Mouse (Mus musculus) hindlimb bud, embryonic 11.5 days (tissue): Measurements from ENCODE around the gene Clybl.

Source experiments
- DNase-seq: peaks from one replicate; pipeline ENCODE4 v3.0.0-alpha.2; 2012; ENCODE audit warnings: low read depth, low spot score; ENCODE audit errors: extremely low spot score

Gene Clybl

DNA sequence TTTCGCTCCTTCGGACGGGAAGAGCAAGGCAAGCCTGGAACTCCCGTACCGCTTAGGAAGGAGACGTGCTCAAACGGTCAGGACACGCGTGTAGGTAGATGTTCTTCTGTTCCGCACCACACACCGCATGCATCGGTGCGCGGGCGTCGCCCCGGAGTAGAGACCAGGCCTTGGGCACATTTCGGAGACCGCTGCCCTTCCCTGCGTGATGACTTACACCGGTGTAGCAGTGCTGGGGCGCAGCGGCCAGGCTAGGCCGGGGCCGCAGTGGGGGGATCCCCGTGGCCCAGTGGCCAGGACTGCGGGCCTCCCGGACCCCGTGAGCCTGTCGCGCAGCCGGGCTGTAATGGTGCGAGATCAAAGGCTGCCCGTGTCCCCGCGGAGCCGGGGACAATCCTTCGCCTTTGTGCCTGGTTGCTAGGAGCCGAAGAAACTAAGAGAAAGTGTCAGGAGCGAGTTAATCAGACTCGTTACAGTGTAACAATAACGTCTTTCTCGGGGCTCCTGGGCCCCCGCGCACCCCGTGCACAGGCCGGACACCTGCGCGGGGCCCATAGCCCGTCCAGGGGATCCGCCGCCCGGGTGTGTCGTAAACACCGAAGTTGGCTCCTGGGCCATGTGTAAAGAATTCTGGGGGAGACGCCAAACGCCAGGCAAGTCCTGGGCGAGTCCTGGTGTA, 225.2 kb downstream of the Clybl start:
- DNase-seq: no peak

DNA sequence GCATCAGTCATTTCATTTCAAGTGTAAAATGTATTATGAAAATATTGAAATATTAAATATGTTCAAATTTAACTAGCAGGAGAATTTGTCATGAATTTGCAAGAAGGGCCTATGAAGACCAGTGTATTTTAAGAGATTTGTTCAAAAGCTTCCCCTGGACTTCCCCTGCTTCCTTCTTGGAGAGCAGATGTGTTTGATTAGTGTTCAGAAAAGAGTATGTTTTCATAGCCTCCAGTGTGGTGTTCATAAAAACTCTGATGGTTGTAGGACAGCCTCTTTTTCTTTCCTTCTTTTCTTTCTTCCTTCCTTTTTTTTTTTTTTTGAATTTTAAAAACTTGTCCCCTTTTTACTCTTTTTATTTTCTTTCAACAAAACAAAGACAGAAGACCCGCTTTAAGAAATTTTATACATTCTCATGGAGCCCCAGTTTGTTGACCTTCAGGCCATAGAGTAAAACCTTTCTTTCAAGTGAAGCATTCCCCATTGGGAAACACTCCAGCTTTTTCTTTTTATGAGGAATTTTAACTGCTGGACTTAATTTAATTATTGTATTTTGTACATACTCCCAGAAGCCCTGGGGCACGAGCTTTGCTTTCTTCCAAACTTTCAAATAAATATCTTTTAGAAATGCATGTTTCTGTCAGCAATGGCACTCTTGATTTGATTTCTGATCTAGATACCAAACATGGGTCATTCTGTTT, 231.5 kb downstream of the Clybl start:
- no peak for DNase-seq

GRCm38 (mm10) chr14:122413542-122413928, 232.0 kb downstream of the Clybl start:
- DNase-seq: no peak

DNA sequence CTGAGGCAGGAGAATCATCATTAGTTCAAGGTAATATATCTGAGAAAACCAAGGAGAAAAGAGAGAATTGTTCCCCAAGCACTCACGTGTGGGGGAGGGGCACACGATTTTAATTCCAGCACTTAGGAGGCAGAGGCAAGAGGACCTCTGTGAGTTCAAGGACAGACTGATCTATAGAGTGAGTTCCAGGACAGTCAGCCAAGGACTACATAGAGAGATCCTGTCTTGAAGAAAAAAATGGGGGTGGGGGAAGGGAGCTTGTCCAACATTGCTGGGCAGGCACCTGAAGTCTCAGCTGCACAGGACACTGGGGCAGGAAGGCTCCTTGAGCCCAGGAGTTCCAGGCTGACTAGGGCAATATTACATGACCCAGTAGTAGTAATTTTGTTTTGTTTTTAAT, 233.3 kb downstream of the Clybl start:
- no peak for DNase-seq

DNA sequence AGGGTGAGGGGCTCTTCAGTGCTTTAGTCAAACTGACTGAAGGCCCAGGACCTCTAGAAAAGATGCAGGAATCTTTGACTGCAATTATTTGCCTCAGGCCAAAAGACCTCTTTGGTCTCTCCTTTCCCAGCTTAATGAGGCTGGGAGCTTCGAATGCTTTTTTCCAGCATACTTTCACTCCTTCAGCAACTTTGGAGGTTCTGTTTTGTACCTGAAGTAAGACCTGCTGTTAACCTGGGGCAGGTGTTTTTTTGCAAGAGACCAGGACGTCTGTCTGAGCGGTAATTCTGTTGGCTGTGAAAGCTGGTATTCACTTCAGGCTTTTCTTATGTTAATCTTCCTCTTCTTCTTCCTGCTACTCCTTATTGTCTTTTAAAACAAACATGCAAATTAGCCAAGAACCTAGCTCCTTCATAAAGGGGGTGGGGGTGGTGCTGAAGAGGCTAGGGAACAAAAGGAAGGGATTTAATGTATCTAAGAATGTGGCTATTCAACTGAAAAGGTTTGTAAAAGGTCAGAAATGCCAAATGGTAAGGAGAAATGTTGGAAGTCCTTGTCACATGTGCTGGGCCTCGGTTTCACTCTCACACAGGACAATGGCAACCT, 234.8 kb downstream of the Clybl start:
- no peak for DNase-seq

DNA sequence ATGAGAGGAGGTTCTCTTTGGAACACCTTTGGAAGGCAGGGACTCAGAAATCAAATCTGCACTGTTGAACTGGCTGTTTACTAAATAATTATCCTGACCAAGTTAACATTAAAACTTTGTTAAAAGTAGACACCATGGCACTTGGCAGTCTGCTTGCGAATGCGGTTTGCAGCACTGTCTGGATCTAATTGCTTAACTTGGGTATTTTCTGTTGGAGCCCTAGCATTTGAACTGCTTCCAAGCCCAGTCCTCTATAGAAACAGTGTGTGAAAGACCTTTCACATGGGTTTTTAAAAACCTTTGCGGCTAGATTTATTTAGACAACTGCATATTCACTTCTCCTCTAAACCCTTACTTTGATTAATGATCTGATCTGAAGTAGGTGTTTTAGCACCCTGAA, 242.9 kb downstream of the Clybl start:
- DNase-seq: no peak

DNA sequence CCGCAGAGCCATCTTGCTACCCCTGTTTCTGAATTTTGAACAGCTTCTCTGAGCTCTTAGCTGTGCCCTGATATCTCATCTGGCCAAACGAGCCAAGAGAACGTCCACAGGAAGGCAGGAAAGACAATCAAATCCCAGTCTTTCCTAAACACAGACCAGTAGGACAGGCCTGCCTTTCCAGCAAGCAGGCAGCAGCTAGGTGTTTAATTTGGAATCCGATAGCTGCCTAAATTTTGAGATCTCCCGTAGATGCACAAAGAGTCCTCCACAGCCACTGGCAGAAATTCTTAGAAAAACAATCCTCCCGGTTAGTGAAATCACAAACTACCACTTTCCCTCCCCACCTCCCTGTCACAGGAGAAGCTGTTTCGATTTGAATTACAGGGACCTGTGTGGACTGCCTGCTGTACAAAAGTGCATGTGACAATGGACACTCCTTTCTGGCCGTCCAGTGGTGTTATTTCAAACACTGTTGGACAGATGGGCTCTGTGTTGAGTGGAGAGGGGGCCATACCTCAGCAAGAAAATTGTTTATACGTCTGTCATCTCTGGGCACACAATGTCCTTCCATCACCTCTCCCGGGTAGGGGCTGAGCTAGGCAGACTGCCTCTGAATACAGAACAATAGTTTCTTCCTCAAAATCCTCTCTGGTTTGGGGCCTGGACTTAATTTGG, 245.2 kb downstream of the Clybl start:
- DNase-seq: no peak

- DNase-seq: no peak
These were observed 245.7 kb downstream of the Clybl start for GRCm38 (mm10) chr14:122427204-122427560.

DNA sequence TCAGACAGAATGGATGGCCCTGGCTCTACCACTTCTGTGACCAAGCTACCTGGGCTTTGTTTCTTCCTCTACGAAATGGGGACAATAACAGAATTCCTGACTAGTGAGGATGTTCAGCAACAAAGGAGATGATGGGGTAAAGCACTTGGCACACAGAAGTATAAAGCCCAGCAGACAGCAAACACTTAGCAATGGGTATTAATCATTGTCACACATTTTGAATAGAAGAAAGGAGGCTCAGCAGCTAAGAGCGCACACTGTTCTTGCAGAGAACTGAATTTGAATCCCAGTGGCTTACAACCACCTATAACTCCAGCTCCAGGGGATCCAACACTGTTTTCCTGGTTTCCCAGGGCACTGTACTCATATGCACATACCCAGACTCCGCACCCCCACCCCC, 246.2 kb downstream of the Clybl start:
- no peak for DNase-seq

- no peak for DNase-seq
These were observed 251.1 kb downstream of the Clybl start for GRCm38 (mm10) chr14:122432558-122432957.

- DNase-seq: no peak
These were observed 252.5 kb downstream of the Clybl start for GRCm38 (mm10) chr14:122434039-122434438.

GRCm38 (mm10) chr14:122436850-122437249, 255.3 kb downstream of the Clybl start:
- DNase-seq: no peak

GRCm38 (mm10) chr14:122449601-122450495, 268.3 kb downstream of the Clybl start:
- no peak for DNase-seq

DNA sequence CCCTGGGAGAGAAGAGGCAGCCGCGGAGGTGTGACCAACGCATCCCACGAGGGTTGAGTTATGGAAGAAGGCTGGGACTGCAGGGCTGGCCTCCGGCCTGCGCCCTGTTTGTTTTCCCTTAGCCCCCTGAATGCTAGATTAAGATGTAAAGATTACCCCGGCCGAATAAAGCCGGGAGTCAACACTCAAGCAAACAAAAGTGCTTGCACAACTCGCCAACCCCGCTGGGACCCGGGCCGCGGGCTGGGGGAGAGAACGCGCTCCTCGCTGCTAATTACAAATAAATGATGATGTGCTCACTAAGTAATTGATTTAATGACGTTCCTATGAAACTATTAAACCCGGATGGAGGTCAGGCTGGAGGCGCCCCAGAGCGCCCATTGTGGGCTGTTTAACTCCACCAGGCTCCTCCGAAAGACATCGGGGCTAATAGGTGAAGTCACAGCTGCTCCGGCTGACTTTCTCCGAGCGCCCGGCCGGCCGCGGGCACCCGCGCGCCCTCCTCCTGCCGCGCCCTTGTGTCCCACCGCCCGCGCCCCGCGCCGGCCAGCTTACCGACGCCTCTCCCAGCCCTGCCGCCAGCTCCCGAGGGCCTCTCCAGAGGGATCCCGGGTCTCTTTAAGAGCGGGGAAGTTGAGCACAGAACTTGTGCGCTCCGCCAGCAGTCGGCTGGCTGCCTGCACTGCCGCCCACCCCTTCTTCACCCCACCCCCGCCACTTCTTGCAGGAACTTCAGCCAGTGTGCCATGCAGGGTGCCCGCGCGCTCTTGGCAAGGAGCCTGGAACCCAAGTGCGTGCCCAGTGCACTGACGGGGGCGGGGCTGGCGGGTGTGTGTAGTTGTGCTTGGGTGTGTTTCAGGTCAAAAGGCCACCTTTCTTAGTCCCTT, 269.2 kb downstream of the Clybl start, which contains the start of gene Gm5089:
Gene Gm5089 (minus strand): TSS at position 620 of the 887 bp plus-strand sequence.
- DNase-seq: no peak

- DNase-seq: no peak
These were observed 270.1 kb downstream of the Clybl start for GRCm38 (mm10) chr14:122451551-122452145.
